Mouse (Mus musculus): Measurements from ENCODE around the gene Bicc1.

DNA sequence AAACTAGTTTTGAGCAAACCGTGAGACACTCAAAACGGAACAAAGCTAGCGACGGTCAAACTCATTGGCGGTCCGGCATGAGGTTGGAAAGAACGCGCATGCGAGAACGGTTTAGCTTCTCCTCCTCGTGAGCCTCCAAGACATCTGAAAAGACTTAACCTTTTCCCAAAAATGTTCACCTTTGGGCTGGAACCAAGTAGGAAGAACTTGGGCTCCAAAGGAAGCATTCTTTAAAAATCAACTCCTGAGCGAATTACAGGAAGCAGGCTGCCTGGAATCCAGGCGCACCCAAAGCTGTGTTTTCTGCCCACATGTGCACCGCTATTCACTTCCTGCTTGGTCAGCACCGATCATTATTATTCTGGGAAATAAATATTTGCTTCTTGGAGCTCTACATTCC is 15.8 kb upstream of the Bicc1 start:
- TF ChIP-seq POLR2A (IDR thresholded peaks at IDR 0.05; ENCODE audit: low read depth, low read length) (no peak), CTCF (IDR thresholded peaks at IDR 0.05; ENCODE audit: extremely low read depth, insufficient read length, insufficient replicate concordance, low read depth, low read length) (no peak)
